Mouse (Mus musculus) heart, postnatal 0 days (tissue): ENCODE results near the gene Gm28308.

Source experiments
- CTCF ChIP-seq: IDR thresholded peaks from 2 replicates; pipeline ENCODE4 v1.5.1; 2016; ENCODE audit warnings: antibody characterized with exemption, control low read depth, low read depth
- EP300 ChIP-seq: IDR thresholded peaks from 2 replicates; pipeline ENCODE4 v1.6.1; 2016; ENCODE audit warnings: antibody characterized with exemption, low read depth

GRCm38 (mm10) chr6:52248638-52249414 is 35.7 kb upstream of the Gm28308 start:
- TF ChIP-seq CTCF, result no peak
- no peak for TF ChIP-seq EP300
